Mouse (Mus musculus) MEL (cell line): Measurements from ENCODE around the gene Cenpm. TPM values are rescaled to one million over a fixed set of nuclear protein-coding genes. Genes with fewer than 3 reads are reported as not detected.

ENCODE experiments used
- DNase-seq: peaks from one replicate; pipeline ENCODE4 v3.0.0; 2011; ENCODE audit warnings: low read depth, low spot score
- H3K27ac ChIP-seq: 2 replicates; pipeline ENCODE4 v1.5.1; 2012; ENCODE audit warnings: low read depth, mild to moderate bottlenecking, control low read depth, low read length, moderate library complexity; ENCODE audit not compliant: control insufficient read depth
- H3K27me3 ChIP-seq, 2 experiments: fragments of 150-350 bp in 1 of 2; sonication (generic) in 1 of 2; 2 replicates each; pipeline ENCODE4 v1.6.1; 2012; ENCODE audit warnings: low read length in 2 of 2, mild to moderate bottlenecking in 2 of 2, improper control_type of control experiment in 1 of 2, moderate library complexity in 1 of 2; ENCODE audit not compliant: insufficient read depth in 2 of 2, control insufficient read depth in 1 of 2
- H3K36me3 ChIP-seq, 2 experiments: 2 replicates each; pipeline ENCODE4 v1.6.1; 2012 to 2014; ENCODE audit warnings: low read length in 2 of 2, improper control_type of control experiment in 1 of 2, inconsistent platforms in 1 of 2, mild to moderate bottlenecking in 1 of 2; ENCODE audit not compliant: insufficient read depth in 2 of 2, control insufficient read depth in 1 of 2
- H3K4me1 ChIP-seq, 2 experiments: fragments of 150-350 bp in 1 of 2; sonication (generic) in 1 of 2; 2 replicates each; pipeline ENCODE4 v1.6.1; 2012; ENCODE audit warnings: low read length in 2 of 2, improper control_type of control experiment in 1 of 2, mild to moderate bottlenecking in 1 of 2; ENCODE audit not compliant: insufficient read depth in 2 of 2, control insufficient read depth in 1 of 2
- H3K4me3 ChIP-seq, 2 experiments: fragments of 150-350 bp in 1 of 2; sonication (generic) in 1 of 2; 2 replicates each; pipeline ENCODE4 v1.5.1; 2012; ENCODE audit warnings: low read depth in 2 of 2, low read length in 2 of 2, mild to moderate bottlenecking in 2 of 2, moderate library complexity in 2 of 2, control low read depth in 1 of 2, improper control_type of control experiment in 1 of 2; ENCODE audit not compliant: control insufficient read depth in 1 of 2, insufficient read depth in 1 of 2
- H3K79me2 ChIP-seq: 2 replicates; pipeline ENCODE4 v1.6.1; 2012; ENCODE audit warnings: mild to moderate bottlenecking, low read length, moderate library complexity; ENCODE audit not compliant: control insufficient read depth, poor library complexity, insufficient read depth
- H3K9ac ChIP-seq: 2 replicates; pipeline ENCODE4 v1.6.1; 2012; ENCODE audit warnings: low read depth, mild to moderate bottlenecking, control low read depth, low read length, moderate library complexity; ENCODE audit not compliant: control insufficient read depth, poor library complexity, severe bottlenecking
- H3K9me3 ChIP-seq: fragments of 150-350 bp; sonication (generic); replicated peaks from 2 replicates; pipeline ENCODE4 v1.6.1; 2012; ENCODE audit warnings: mild to moderate bottlenecking, low read length, improper control_type of control experiment, moderate library complexity; ENCODE audit not compliant: insufficient read depth
- CTCF ChIP-seq, 3 experiments: IDR thresholded peaks in 2 of 3; conservative IDR thresholded peaks in 1 of 3; 2 replicates each; pipeline ENCODE4 v1.5.1; 2011 to 2012; ENCODE audit warnings: low read length in 3 of 3, low read depth in 2 of 3, mild to moderate bottlenecking in 2 of 3, improper control_type of control experiment in 1 of 3, inconsistent platforms in 1 of 3, mixed read lengths in 1 of 3, moderate library complexity in 1 of 3; ENCODE audit not compliant: control insufficient read depth in 1 of 3, insufficient read depth in 1 of 3, poor library complexity in 1 of 3, severe bottlenecking in 1 of 3
- E2F4 ChIP-seq: IDR thresholded peaks from 2 replicates; pipeline ENCODE4 v1.6.1; 2011; ENCODE audit warnings: low read depth, low read length, improper control_type of control experiment, borderline replicate concordance
- ELF1 ChIP-seq: IDR thresholded peaks from 2 replicates; pipeline ENCODE4 v1.6.1; 2014; ENCODE audit warnings: low read depth, mild to moderate bottlenecking, inconsistent platforms, low read length, improper control_type of control experiment, moderate library complexity
- GABPA ChIP-seq: IDR thresholded peaks from 2 replicates; pipeline ENCODE4 v1.6.1; 2012; ENCODE audit warnings: low read depth, mild to moderate bottlenecking, inconsistent platforms, low read length, improper control_type of control experiment, moderate library complexity
- GATA1 ChIP-seq: IDR thresholded peaks from 2 replicates; pipeline ENCODE4 v1.6.1; 2011; ENCODE audit warnings: low read depth, low read length, improper control_type of control experiment
- JUND ChIP-seq: IDR thresholded peaks from 2 replicates; pipeline ENCODE4 v1.6.1; 2011; ENCODE audit warnings: low read depth, mild to moderate bottlenecking, improper control_type of control experiment, low read length
- KAT2A ChIP-seq: conservative IDR thresholded peaks from 2 replicates; pipeline ENCODE4 v1.6.1; 2012; ENCODE audit warnings: low read depth, low read length, improper control_type of control experiment, inconsistent platforms
- MAFK ChIP-seq: IDR thresholded peaks from 2 replicates; pipeline ENCODE4 v1.6.1; 2011; ENCODE audit warnings: low read depth, mild to moderate bottlenecking, low read length, improper control_type of control experiment, borderline replicate concordance
- MAX ChIP-seq: IDR thresholded peaks from 2 replicates; pipeline ENCODE4 v1.6.1; 2011; ENCODE audit warnings: low read length, improper control_type of control experiment
- MEF2A ChIP-seq: IDR thresholded peaks from 2 replicates; pipeline ENCODE4 v1.6.1; 2014; ENCODE audit warnings: low read depth, mild to moderate bottlenecking, inconsistent platforms, low read length, improper control_type of control experiment; ENCODE audit not compliant: poor library complexity, insufficient replicate concordance, severe bottlenecking; ENCODE audit errors: extremely low read depth
- MYC ChIP-seq: IDR thresholded peaks from 2 replicates; pipeline ENCODE4 v1.6.1; 2011; ENCODE audit warnings: low read depth, mild to moderate bottlenecking, low read length, improper control_type of control experiment, moderate library complexity
- NELFE ChIP-seq: IDR thresholded peaks from 2 replicates; pipeline ENCODE4 v1.6.1; 2011; ENCODE audit warnings: low read depth, low read length, improper control_type of control experiment
- NRF1 ChIP-seq: IDR thresholded peaks from 2 replicates; pipeline ENCODE4 v1.6.1; 2014; ENCODE audit warnings: low read depth, mild to moderate bottlenecking, inconsistent platforms, low read length, improper control_type of control experiment, moderate library complexity; ENCODE audit not compliant: poor library complexity, insufficient read depth, severe bottlenecking
- POLR2A ChIP-seq, 2 experiments: IDR thresholded peaks; 2 replicates each; pipeline ENCODE4 v1.6.1; 2011 to 2012; ENCODE audit warnings: low read length in 2 of 2, mild to moderate bottlenecking in 2 of 2, control low read depth in 1 of 2, improper control_type of control experiment in 1 of 2, low read depth in 1 of 2, moderate library complexity in 1 of 2; ENCODE audit not compliant: control insufficient read depth in 1 of 2, insufficient read depth in 1 of 2, poor library complexity in 1 of 2
- POLR2AphosphoS5 ChIP-seq: IDR thresholded peaks from 2 replicates; pipeline ENCODE4 v1.6.1; 2012; ENCODE audit warnings: low read depth, borderline replicate concordance, mild to moderate bottlenecking, inconsistent platforms, low read length, moderate library complexity, mixed read lengths
- RAD21 ChIP-seq: IDR thresholded peaks from 2 replicates; pipeline ENCODE4 v1.6.1; 2011; ENCODE audit warnings: mild to moderate bottlenecking, low read depth, low read length, improper control_type of control experiment
- RCOR1 ChIP-seq: IDR thresholded peaks from 2 replicates; pipeline ENCODE4 v1.6.1; 2012; ENCODE audit warnings: low read depth, mild to moderate bottlenecking, inconsistent platforms, low read length, improper control_type of control experiment
- SIN3A ChIP-seq: IDR thresholded peaks from 2 replicates; pipeline ENCODE4 v1.6.1; 2012; ENCODE audit warnings: low read length, improper control_type of control experiment, inconsistent platforms
- SMC3 ChIP-seq: IDR thresholded peaks from 2 replicates; pipeline ENCODE4 v1.6.1; 2011; ENCODE audit warnings: low read depth, low read length, improper control_type of control experiment
- TAL1 ChIP-seq: IDR thresholded peaks from 2 replicates; pipeline ENCODE4 v1.6.1; 2012; ENCODE audit warnings: mild to moderate bottlenecking, inconsistent platforms, low read length, moderate library complexity, mixed read lengths
- TBP ChIP-seq: IDR thresholded peaks from 2 replicates; pipeline ENCODE4 v1.8.0; 2011; ENCODE audit warnings: low read depth, low read length, improper control_type of control experiment
- TCF12 ChIP-seq: IDR thresholded peaks from 2 replicates; pipeline ENCODE4 v1.6.1; 2014; ENCODE audit warnings: low read depth, mild to moderate bottlenecking, inconsistent platforms, low read length, improper control_type of control experiment, moderate library complexity
- UBTF ChIP-seq: IDR thresholded peaks from 2 replicates; pipeline ENCODE4 v1.6.1; 2012; ENCODE audit warnings: low read depth, mild to moderate bottlenecking, inconsistent platforms, low read length, improper control_type of control experiment, moderate library complexity, borderline replicate concordance; ENCODE audit not compliant: insufficient read depth
- USF1 ChIP-seq: IDR thresholded peaks from 2 replicates; pipeline ENCODE4 v1.6.1; 2014; ENCODE audit warnings: low read depth, mild to moderate bottlenecking, inconsistent platforms, low read length, improper control_type of control experiment, moderate library complexity
- USF2 ChIP-seq, 2 experiments: IDR thresholded peaks; 2 replicates each; pipeline ENCODE4 v1.6.1; 2011 to 2012; ENCODE audit warnings: improper control_type of control experiment in 2 of 2, low read length in 2 of 2, borderline replicate concordance in 1 of 2, inconsistent platforms in 1 of 2, low read depth in 1 of 2, mild to moderate bottlenecking in 1 of 2; ENCODE audit not compliant: insufficient read depth in 1 of 2
- ZKSCAN1 ChIP-seq: IDR thresholded peaks from 2 replicates; pipeline ENCODE4 v1.6.1; 2012; ENCODE audit warnings: low read depth, mild to moderate bottlenecking, inconsistent platforms, low read length, improper control_type of control experiment, moderate library complexity
- polyA plus RNA-seq, 2 experiments: library from polyadenylated mRNA; stranded (reverse) in 1 of 2; unstranded in 1 of 2; fragments of >175 nt in 1 of 2; fragments of >200 nt in 1 of 2; gene quantifications; 2 replicates each; pipeline versions ENCODE4 v1.2.1 to v1.2.4; 2012; ENCODE audit warnings: low replicate concordance in 2 of 2, low read depth in 1 of 2; ENCODE audit not compliant: insufficient read length in 2 of 2, insufficient read depth in 1 of 2, missing spikeins in 1 of 2
- total RNA-seq: library from RNA; depleted of rRNA; stranded (reverse); fragments of 300-350 nt; gene quantifications from 2 replicates; pipeline ENCODE4 v1.2.3, GENCODE M21; 2012

The Cenpm gene
- total and polyA plus RNA-seq, 3 experiments = 23.7 to 56.3 TPM; not detected in 1

DNA sequence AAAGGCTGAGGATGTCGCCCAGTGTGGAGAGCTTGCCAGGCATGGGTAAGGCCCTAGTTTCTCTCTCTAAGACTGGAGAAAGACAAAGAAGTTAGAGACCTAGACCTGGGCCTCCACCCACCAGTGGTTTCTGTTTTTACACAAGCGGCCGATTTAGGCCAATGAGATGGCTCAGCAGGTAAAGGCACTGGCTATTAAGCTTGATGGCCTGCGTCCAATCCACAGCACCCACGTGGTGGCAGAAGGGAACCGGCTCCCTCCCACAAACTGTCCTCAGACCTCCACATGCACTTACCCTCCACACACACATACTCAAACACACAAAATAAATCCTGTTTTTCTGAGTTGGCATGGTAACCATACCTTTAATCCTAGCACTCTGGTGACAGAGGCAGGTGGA is 42.5 kb downstream of the Cenpm start:
- Histone ChIP-seq H3K79me2 (no peaks in the 10 kb centered on the region), H3K27ac (no peak overlapping the region), H3K9ac (no peak overlapping the region), H3K4me1 (no peaks in the 10 kb centered on the region), H3K4me3 (no peak overlapping the region), H3K27me3 (no peaks in the 10 kb centered on the region), H3K36me3 (peaks cover 0 to 2% of the 10 kb centered on the region in 2 experiments; a peak in 2 of 4 replicates), H3K9me3 (no peaks in the 10 kb centered on the region)
- TF ChIP-seq TCF12 (no peak), POLR2AphosphoS5 (no peak), SIN3A (no peak), NELFE (no peak), POLR2A (IDR thresholded peaks at IDR 0.05; ENCODE audit: control insufficient read depth in 1 of 2, insufficient read depth in 1 of 2, low read depth in 1 of 2, low read length in 2 of 2, poor library complexity in 1 of 2) (no peak), TAL1 (no peak), E2F4 (no peak), USF2 (IDR thresholded peaks at IDR 0.05; ENCODE audit: borderline replicate concordance in 1 of 2, insufficient read depth in 1 of 2, low read depth in 1 of 2, low read length in 2 of 2) (no peak), SMC3 (no peak), MAX (no peak), MAFK (no peak), GABPA (no peak)
- DNase-seq = no peak

DNA sequence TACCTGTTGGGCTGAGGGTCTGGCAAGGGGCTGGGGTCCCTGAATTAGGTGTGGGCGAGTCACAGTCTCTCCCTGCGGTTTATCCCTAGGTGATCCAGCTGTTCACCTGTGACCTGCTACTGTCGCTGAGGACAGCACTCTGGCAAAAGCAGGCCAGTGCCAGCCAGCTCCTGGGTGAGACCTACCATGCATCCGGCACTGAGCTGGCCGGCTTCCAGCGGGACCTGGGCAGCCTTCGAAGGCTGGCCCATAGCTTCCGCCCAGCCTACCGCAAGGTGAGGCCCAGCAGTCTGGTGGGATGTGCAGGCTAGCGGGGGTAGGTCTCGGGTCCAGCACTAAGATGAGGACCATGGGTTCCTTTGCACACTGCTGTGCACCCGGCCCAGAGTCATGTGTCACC is 45.0 kb downstream of the Cenpm start:
- Histone ChIP-seq H3K79me2 (no peaks in the 10 kb centered on the region), H3K9me3 (no peaks in the 10 kb centered on the region), H3K4me1 (no peaks in the 10 kb centered on the region), H3K9ac (no peak overlapping the region), H3K36me3 (peaks cover 0 to 2% of the 10 kb centered on the region in 2 experiments; a peak in 2 of 4 replicates), H3K27me3 (no peaks in the 10 kb centered on the region), H3K27ac (no peak overlapping the region), H3K4me3 (no peak overlapping the region)
- DNase-seq = no peak
- no peak for TF ChIP-seq ZKSCAN1
- no peak for TF ChIP-seq KAT2A
- TF ChIP-seq CTCF (IDR thresholded peaks at IDR 0.05 in 2 of 3, conservative IDR thresholded peaks at IDR 0.05 in 1 of 3; ENCODE audit: control insufficient read depth in 1 of 3, insufficient read depth in 1 of 3, low read depth in 2 of 3, low read length in 3 of 3, poor library complexity in 1 of 3, severe bottlenecking in 1 of 3) = no peak
- TF ChIP-seq RAD21 = no peak

- Histone ChIP-seq H3K9ac (no peak overlapping the region), H3K79me2 (no peaks in the 10 kb centered on the region), H3K36me3 (peaks cover 0 to 2% of the 10 kb centered on the region in 2 experiments; a peak in 2 of 4 replicates), H3K27ac (no peak overlapping the region), H3K4me3 (no peak overlapping the region), H3K27me3 (no peaks in the 10 kb centered on the region), H3K4me1 (no peaks in the 10 kb centered on the region), H3K9me3 (no peaks in the 10 kb centered on the region)
- no peak for DNase-seq
- TF ChIP-seq GABPA = no peak
- no peak for TF ChIP-seq GATA1
- TF ChIP-seq USF2 (IDR thresholded peaks at IDR 0.05; ENCODE audit: borderline replicate concordance in 1 of 2, insufficient read depth in 1 of 2, low read depth in 1 of 2, low read length in 2 of 2) = no peak
- no peak for TF ChIP-seq NRF1
- no peak for TF ChIP-seq USF1
- no peak for TF ChIP-seq JUND
- no peak for TF ChIP-seq MAFK
- no peak for TF ChIP-seq SMC3
- no peak for TF ChIP-seq POLR2A (IDR thresholded peaks at IDR 0.05; ENCODE audit: control insufficient read depth in 1 of 2, insufficient read depth in 1 of 2, low read depth in 1 of 2, low read length in 2 of 2, poor library complexity in 1 of 2)
- no peak for TF ChIP-seq POLR2AphosphoS5
- TF ChIP-seq TBP = no peak
- no peak for TF ChIP-seq RCOR1
- TF ChIP-seq UBTF = no peak
- TF ChIP-seq NELFE = no peak
- no peak for TF ChIP-seq E2F4
- TF ChIP-seq ELF1 = no peak
- TF ChIP-seq MYC = no peak
- no peak for TF ChIP-seq MEF2A
Measured at GRCm38 (mm10) chr15:82198342-82198741, 46.2 kb downstream of the Cenpm start.
